Mouse (Mus musculus) neutrophil, adult 65 days (primary cell): ENCODE measurements around the gene Zbtb6. TPM values are rescaled to one million over a fixed set of nuclear protein-coding genes. Genes with fewer than 3 reads are reported as not detected.

Source experiments
- total RNA-seq: library from RNA; stranded (reverse); gene quantifications from 2 replicates; pipeline ENCODE4 v1.2.4, GENCODE M21; 2023

The Zbtb6 gene
- 8.4 and 9.1 TPM in 2 replicates for total RNA-seq

DNA sequence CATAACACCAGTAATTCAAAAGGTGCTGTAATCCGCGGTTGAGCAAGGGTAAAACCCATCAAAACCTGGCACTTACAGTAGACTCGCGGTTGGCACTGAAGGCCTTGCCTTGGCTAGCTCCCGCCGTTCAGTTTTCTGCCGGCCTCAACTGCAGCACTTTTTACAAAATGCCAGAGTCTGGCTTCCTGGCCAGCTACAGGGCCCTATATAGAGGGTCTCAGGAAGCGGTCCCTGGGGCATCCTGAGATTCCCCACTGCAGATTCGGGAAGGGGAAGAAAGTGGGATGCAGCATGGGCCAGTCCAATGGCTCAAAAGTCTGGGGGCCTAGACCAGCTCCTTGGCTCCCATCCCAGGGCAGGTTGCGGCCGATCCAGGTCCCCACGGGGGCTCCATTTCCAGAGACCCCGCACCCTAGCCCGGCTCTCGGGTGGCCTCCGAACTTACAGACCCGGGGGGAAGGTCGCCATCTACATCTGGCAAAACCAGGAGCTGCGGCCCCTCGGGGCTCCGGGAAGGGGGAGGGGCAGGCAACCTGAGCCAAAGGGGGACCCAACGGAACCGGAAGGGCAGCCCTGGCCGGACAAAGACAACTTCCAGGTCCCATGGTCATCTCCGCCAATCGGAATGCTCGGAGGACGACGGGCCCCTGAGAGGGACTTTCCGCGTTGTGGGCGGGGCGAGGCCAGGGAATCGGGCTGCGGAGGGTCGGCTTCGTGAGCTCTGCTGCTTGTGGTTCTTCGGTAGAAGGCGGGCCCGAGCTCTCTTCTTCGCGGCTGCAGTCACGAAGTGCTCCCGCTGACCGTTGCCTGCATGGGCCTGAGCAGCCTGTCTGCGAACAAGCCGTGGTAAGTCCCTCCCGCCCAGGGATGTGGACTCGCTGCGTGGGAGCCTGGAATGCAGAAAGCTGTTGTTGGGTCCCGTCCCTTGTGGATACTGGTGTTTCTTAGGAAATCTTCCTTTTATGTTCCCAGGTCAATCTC lies at the start of gene Zbtb6, which contains the start of the genes Zbtb26 and Rabgap1:
Zbtb6 (minus strand) TSS at position 561 of the 981 bp plus-strand sequence.
Zbtb26 (minus strand) TSS at position 525 of the 981 bp plus-strand sequence.
Rabgap1 (plus strand) TSS at position 669 of the 981 bp plus-strand sequence.

GRCm38 (mm10) chr2:37422306-37423304 lies 20.4 kb downstream of the Zbtb6 start, which contains the start of gene Rc3h2:
TSS of gene Rc3h2 (minus strand) at chr2:37422903.

Other genes starting within 250 kb of the Zbtb6 start
- not detected in 2 replicates for gene Olfr366, start 231.6 kb downstream of the Zbtb6 start, total RNA-seq
- not detected in 2 replicates for gene Olfr368, start 116.7 kb downstream of the Zbtb6 start, total RNA-seq
- gene Pdcl, start 83.8 kb downstream of the Zbtb6 start, total RNA-seq = 34.7 and 39.5 TPM in 2 replicates
- gene Rc3h2, start 20.3 kb downstream of the Zbtb6 start, total RNA-seq = 34.9 and 48.8 TPM in 2 replicates
- gene Zbtb26, start within 50 bp of the Zbtb6 start, total RNA-seq = 2.6 and 3.0 TPM in 2 replicates
- gene Rabgap1, start 108 bp upstream of the Zbtb6 start, total RNA-seq = 15.0 and 20.4 TPM in 2 replicates
- 0.93 and 1.8 TPM in 2 replicates for gene Gpr21, start 73.2 kb upstream of the Zbtb6 start, total RNA-seq